In genomic region chr6:114873808-114874137, GRCm38 (mm10) we compare ENCODE assay signal across 8 mouse cellular contexts.
DNase-seq lines count a peak whose midpoint lies in the region; ATAC-seq lines count a peak whose summit lies in the region.

No protein-coding gene starts in this region.

- H3K27ac ChIP-seq in limb, embryonic 15.5 days = peak overlapping the region; percentile 98
- H3K27ac ChIP-seq in stomach, embryonic 16.5 days (ENCODE audit: low read length) = peak overlapping the region; percentile 99

- peak overlapping the region; percentile 69 for H3K4me2 ChIP-seq in limb, embryonic 15.5 days
- peak overlapping the region; percentile 90 for H3K4me2 ChIP-seq in stomach, embryonic 16.5 days (ENCODE audit: low read depth, low read length)

- WGBS in limb, embryonic 15.5 days = 51% methylated on average over 3 of the region's 3 CpGs
- WGBS in stomach, embryonic 16.5 days = 60% methylated on average over 3 of the region's 3 CpGs

- H3K36me3 ChIP-seq in erythroblast, embryonic 14.5 days (ENCODE audit: control insufficient read depth) = peaks cover 4% of the 10 kb centered on the region; the same call in 1 of the 2 replicates
- H3K36me3 ChIP-seq in limb, embryonic 15.5 days = 0 out of 2 replicates have a peak, but pooled peaks cover 7% of the 10 kb centered on the region
- H3K36me3 ChIP-seq in stomach, embryonic 16.5 days (ENCODE audit: control insufficient read depth, insufficient read depth, low read length) = no peaks in the 10 kb centered on the region

- H3K4me3 ChIP-seq in erythroblast, embryonic 14.5 days (replicated peaks) = peak overlapping the region; percentile 66
- peak overlapping the region; percentile 40 for H3K4me3 ChIP-seq in limb, embryonic 15.5 days
- H3K4me3 ChIP-seq in stomach, embryonic 16.5 days (replicated peaks; ENCODE audit: low read length) = peak overlapping the region; percentile 54

- H3K4me1 ChIP-seq in erythroblast, embryonic 14.5 days (ENCODE audit: control insufficient read depth) = peaks cover 59% of the 10 kb centered on the region
- H3K4me1 ChIP-seq in limb, embryonic 15.5 days = peaks cover 94% of the 10 kb centered on the region
- H3K4me1 ChIP-seq in stomach, embryonic 16.5 days (ENCODE audit: control insufficient read depth, insufficient read depth, low read length) = peaks cover 68% of the 10 kb centered on the region

- ATAC-seq in erythroblast, adult 5-6 weeks (replicated peaks; ENCODE audit: low FRiP score, poor library complexity, severe bottlenecking) = no peak
- no peak for ATAC-seq in limb, embryonic 15.5 days (ENCODE audit: insufficient number of reproducible peaks, low FRiP score, low TSS enrichment, low read depth)
- no peak for ATAC-seq in stomach, embryonic 16.5 days (ENCODE audit: insufficient read depth, low FRiP score)

- peak; percentile 40 for DNase-seq in right cerebral cortex, adult 18-20 months
- DNase-seq in right cerebral cortex, adult 2 months (ENCODE audit: low spot score in 2 of 2) = no peak
- no peak for DNase-seq in adrenal gland, adult (ENCODE audit: inconsistent age in 2 of 2, low spot score in 1 of 2)
- no peak for DNase-seq in thymus, postnatal 25 days

- no peak overlapping the region for H3K9ac ChIP-seq in limb, embryonic 15.5 days
- H3K9ac ChIP-seq in stomach, embryonic 16.5 days (ENCODE audit: low read length) = peak overlapping the region; percentile 77

- H3K9me3 ChIP-seq in erythroblast, embryonic 14.5 days (ENCODE audit: control insufficient read depth, low read length) = no peaks in the 10 kb centered on the region
- H3K9me3 ChIP-seq in limb, embryonic 15.5 days = no peaks in the 10 kb centered on the region
- H3K9me3 ChIP-seq in stomach, embryonic 16.5 days (replicated peaks; ENCODE audit: control insufficient read depth, low read length) = no peaks in the 10 kb centered on the region

- H3K27me3 ChIP-seq in erythroblast, embryonic 14.5 days (ENCODE audit: control insufficient read depth) = no peaks in the 10 kb centered on the region
- H3K27me3 ChIP-seq in limb, embryonic 15.5 days = no peaks in the 10 kb centered on the region
- no peaks in the 10 kb centered on the region for H3K27me3 ChIP-seq in stomach, embryonic 16.5 days (ENCODE audit: control insufficient read depth, insufficient read depth, low read length)
